25 mouse cellular contexts compared by ENCODE assay signal in the genomic region with DNA sequence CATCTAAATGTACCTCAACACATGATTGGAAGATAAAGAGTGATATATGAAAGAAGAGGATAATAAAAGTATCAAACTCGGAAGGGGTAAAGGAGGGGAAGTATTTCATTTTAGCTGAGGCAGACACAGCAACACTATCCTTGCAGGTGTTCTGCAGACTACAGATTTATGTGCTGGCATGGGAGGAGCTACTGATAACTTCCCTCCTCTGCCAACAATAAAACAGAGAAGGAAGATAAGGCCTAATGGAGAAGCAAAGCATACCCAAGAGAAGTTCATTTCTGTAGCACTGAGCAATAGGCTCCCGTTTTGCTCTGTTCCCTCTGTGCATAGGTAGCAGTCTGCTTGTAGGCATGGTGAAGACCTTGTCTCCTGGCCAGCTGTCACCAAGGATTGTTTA. TPM values are rescaled to one million over a fixed set of nuclear protein-coding genes. Genes with fewer than 3 reads are reported as not detected.
"Had no signal": no experiment of that assay in that cellular context is flagged by ENCODE, and none has a peak within 500 bp of the region (broad histone marks: within the 10 kb centered on the region; RNA-seq: fewer than 3 reads in every experiment).

No protein-coding gene starts in this region.

- H3K4me1 ChIP-seq: hindbrain, embryonic 15.5 days; kidney, embryonic 15.5 days; midbrain, embryonic 12.5 days; neural tube, embryonic 15.5 days had no signal

- H3K36me3 ChIP-seq: hindbrain, embryonic 15.5 days; kidney, embryonic 15.5 days; limb, embryonic 12.5 days; midbrain, embryonic 12.5 days; neural tube, embryonic 15.5 days had no signal

- H3K4me3 ChIP-seq: hindbrain, embryonic 15.5 days; kidney, embryonic 15.5 days; limb, embryonic 12.5 days; midbrain, embryonic 12.5 days; myocyte; neural tube, embryonic 15.5 days had no signal

- DNase-seq: kidney, postnatal 14 days; layer of hippocampus, postnatal 36 days; liver; lung, adult 2 months; lung, postnatal 36 days; right cerebral cortex, adult 18-20 months; right cerebral cortex, postnatal 25 days; thymus, adult 18-20 months; thymus, postnatal 14 days had no signal

- H3K27ac ChIP-seq: hindbrain, embryonic 15.5 days; kidney, embryonic 15.5 days; limb, embryonic 12.5 days; liver, embryonic 14.5 days; midbrain, embryonic 12.5 days; neural tube, embryonic 15.5 days had no signal

- H3K27me3 ChIP-seq: hindbrain, embryonic 15.5 days; kidney, embryonic 15.5 days; limb, embryonic 12.5 days; midbrain, embryonic 12.5 days; neural tube, embryonic 15.5 days had no signal

- ATAC-seq: lung, postnatal 0 days had no signal

- H3K4me2 ChIP-seq: hindbrain, embryonic 15.5 days; kidney, embryonic 15.5 days; limb, embryonic 12.5 days; midbrain, embryonic 12.5 days; neural tube, embryonic 15.5 days had no signal

- H3K9me3 ChIP-seq: hindbrain, embryonic 15.5 days; kidney, embryonic 15.5 days; limb, embryonic 12.5 days; midbrain, embryonic 12.5 days; neural tube, embryonic 15.5 days had no signal

- H3K9ac ChIP-seq: hindbrain, embryonic 15.5 days; kidney, embryonic 15.5 days; limb, embryonic 12.5 days; liver, embryonic 14.5 days; midbrain, embryonic 12.5 days; neural tube, embryonic 15.5 days had no signal

RNA-seq across cellular contexts. Expression of a gene that starts 19.6 kb away (rescaled TPM):
- total RNA-seq: left cerebral cortex, adult 8-10 months; left cerebral cortex, postnatal 36 days; megakaryocyte, adult 5-6 weeks had no signal
- polyA plus RNA-seq: hindbrain, embryonic 15.5 days; limb, embryonic 12.5 days; midbrain, embryonic 12.5 days; myocyte; neural tube, embryonic 11.5 days; neural tube, embryonic 15.5 days; spleen, adult 2 months had no signal

RNA-seq across cellular contexts. Expression of a gene that starts 34.5 kb away (rescaled TPM):
- total RNA-seq: layer of hippocampus, postnatal 36 days; left cerebral cortex, postnatal 36 days; megakaryocyte, adult 5-6 weeks; midbrain, postnatal 0 days had no signal
- polyA plus RNA-seq: hindbrain, embryonic 15.5 days; kidney, adult 2 months; kidney, embryonic 15.5 days; large intestine, adult 2 months; limb, embryonic 12.5 days; liver, embryonic 14.5 days; lung, adult 2 months; lung, postnatal 0 days; midbrain, embryonic 12.5 days; midbrain, postnatal 0 days; myocyte; neural tube, embryonic 11.5 days; neural tube, embryonic 15.5 days; spleen, adult 2 months had no signal
